Mouse (Mus musculus) heart, postnatal 0 days (tissue): Measurements from ENCODE around the gene Ccm2l. TPM values are rescaled to one million over a fixed set of nuclear protein-coding genes. Genes with fewer than 3 reads are reported as not detected.

Experiments
- ATAC-seq: fragments of 200-750 bp; cut with Nextera tagmentation; 2 replicates; pipeline ENCODE4 v1.8.0; 2017; ENCODE audit warnings: low read depth, moderate number of reproducible peaks, moderate library complexity; ENCODE audit not compliant: insufficient read depth
- DNase-seq: peaks from one replicate; pipeline ENCODE4 v3.0.0-alpha.2; 2016; ENCODE audit warnings: low spot score
- H3K27ac ChIP-seq: fragments of 300-500 bp; sonication (generic); 2 replicates; pipeline ENCODE4 v1.5.1; 2014; ENCODE audit warnings: low read depth, mild to moderate bottlenecking
- H3K27me3 ChIP-seq: fragments of 300-500 bp; sonication (generic); 2 replicates; pipeline ENCODE4 v1.6.1; 2014; ENCODE audit warnings: low read length, mixed read lengths; ENCODE audit not compliant: control insufficient read depth, insufficient read depth
- H3K36me3 ChIP-seq: fragments of 300-500 bp; sonication (generic); replicated peaks from 2 replicates; pipeline ENCODE4 v1.6.1; 2014; ENCODE audit warnings: low read length, mixed read lengths; ENCODE audit not compliant: control insufficient read depth, insufficient read depth
- H3K4me1 ChIP-seq: fragments of 300-500 bp; sonication (generic); 2 replicates; pipeline ENCODE4 v1.6.1; 2014; ENCODE audit warnings: antibody characterized with exemption; ENCODE audit not compliant: control insufficient read depth, insufficient read depth
- H3K4me2 ChIP-seq: fragments of 300-500 bp; sonication (generic); 2 replicates; pipeline ENCODE4 v1.6.1; 2014; ENCODE audit warnings: low read depth, mild to moderate bottlenecking, low read length, moderate library complexity
- H3K4me3 ChIP-seq: fragments of 300-500 bp; sonication (generic); 2 replicates; pipeline ENCODE4 v1.5.1; 2014; ENCODE audit warnings: low read depth, low read length
- H3K9ac ChIP-seq: fragments of 300-500 bp; sonication (generic); replicated peaks from 2 replicates; pipeline ENCODE4 v1.6.1; 2014; ENCODE audit warnings: low read depth, low read length, mixed read lengths
- H3K9me3 ChIP-seq: fragments of 300-500 bp; sonication (generic); replicated peaks from 2 replicates; pipeline ENCODE4 v1.6.1; 2016; ENCODE audit warnings: low read length; ENCODE audit not compliant: control insufficient read depth
- CTCF ChIP-seq: IDR thresholded peaks from 2 replicates; pipeline ENCODE4 v1.5.1; 2016; ENCODE audit warnings: antibody characterized with exemption, control low read depth, low read depth
- EP300 ChIP-seq: IDR thresholded peaks from 2 replicates; pipeline ENCODE4 v1.6.1; 2016; ENCODE audit warnings: antibody characterized with exemption, low read depth
- WGBS: fragments of 180-500 bp; shearing (Covaris S2); extraction: QIAGEN DNeasy Blood & Tissue Kit; methylation state at CpG from one replicate; pipeline ENCODE4 v1.1.7; 2014; 5-methylcytosine and 5-hydroxymethylcytosine counted together
- polyA plus RNA-seq: library from polyadenylated mRNA; unstranded; fragments of >200 nt; fragmentation: Nextera tagmentation; extraction: Ambion mirVana; gene quantifications from 2 replicates; pipeline ENCODE4 v1.2.1, GENCODE M21; 2015
- total RNA-seq: library from RNA; depleted of rRNA; stranded (reverse); fragments of >200 nt; gene quantifications from 2 replicates; pipeline ENCODE4 v1.2.3, GENCODE M21; 2014; ENCODE audit warnings: low replicate concordance

Ccm2l gene
- total and polyA plus RNA-seq, 2 experiments from 2014 or later, result 4.3 to 32.4 TPM

DNA sequence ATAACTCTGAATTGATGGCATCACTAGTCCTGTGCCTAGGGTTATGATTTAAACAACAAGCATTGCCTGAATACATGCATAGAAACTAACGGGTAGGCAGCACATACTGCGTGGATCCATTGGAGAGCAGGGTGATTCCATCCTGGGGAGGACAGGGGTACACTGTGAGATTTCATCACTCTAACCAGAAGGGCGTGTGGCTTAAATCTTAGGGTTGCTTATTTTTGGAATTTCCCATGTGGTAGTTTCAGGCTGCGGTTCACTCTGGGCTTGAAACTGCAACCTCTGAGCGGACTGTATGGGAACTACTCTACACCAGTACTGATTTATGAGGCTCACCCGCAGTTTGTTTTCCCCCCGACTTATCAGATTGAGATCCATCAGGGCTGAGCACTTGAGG lies 45.5 kb downstream of the Ccm2l start:
- Histone ChIP-seq H3K4me1 (peaks cover 4% of the 10 kb centered on the region; the same call in 1 of the 2 replicates), H3K27ac (no peak overlapping the region), H3K36me3 (no peaks in the 10 kb centered on the region), H3K4me2 (no peak overlapping the region), H3K9ac (no peak overlapping the region), H3K4me3 (no peak overlapping the region), H3K27me3 (peaks cover 38% of the 10 kb centered on the region), H3K9me3 (no peaks in the 10 kb centered on the region)
- 67% methylated on average over 7 of the region's 7 CpGs for WGBS
- TF ChIP-seq CTCF, result no peak
- TF ChIP-seq EP300, result no peak
- no peak for ATAC-seq
- DNase-seq, result no peak

- 67% methylated on average over 4 of the region's 4 CpGs for WGBS
- H3K4me2 ChIP-seq, result no peak overlapping the region
- ATAC-seq (no peak), DNase-seq (no peak)
- H3K9me3 ChIP-seq, result no peaks in the 10 kb centered on the region
- no peak overlapping the region for H3K9ac ChIP-seq
- H3K36me3 ChIP-seq, result no peaks in the 10 kb centered on the region
- no peak overlapping the region for H3K27ac ChIP-seq
- H3K27me3 ChIP-seq, result no peaks in the 10 kb centered on the region; the same call in 1 of the 2 replicates
- TF ChIP-seq CTCF (no peak), EP300 (no peak)
- no peak overlapping the region for H3K4me3 ChIP-seq
- H3K4me1 ChIP-seq, result no peaks in the 10 kb centered on the region
Observed at GRCm38 (mm10) chr2:153115679-153116081, 49.9 kb downstream of the Ccm2l start.

DNA sequence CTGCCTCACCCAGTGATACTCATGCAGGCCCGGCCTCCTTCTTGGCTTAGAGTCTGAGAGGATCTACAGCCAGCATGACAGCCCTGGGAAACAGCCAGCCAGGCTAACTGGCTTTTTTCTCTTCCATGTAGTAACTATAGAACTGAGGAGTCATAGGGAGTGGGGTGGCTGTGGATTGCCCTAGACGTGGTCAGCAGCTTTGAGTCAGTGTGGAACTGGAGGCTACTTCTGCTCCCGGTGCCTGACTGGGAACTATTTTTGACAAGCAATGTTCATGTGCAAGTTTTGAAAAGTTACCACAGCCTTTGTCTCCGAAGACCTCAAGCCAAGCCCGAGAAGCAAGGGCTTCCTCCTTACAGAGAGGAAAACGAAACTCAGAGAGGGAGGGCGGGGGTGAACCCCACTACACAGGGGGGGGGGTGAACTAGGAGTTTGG lies 51.3 kb downstream of the Ccm2l start:
- TF ChIP-seq EP300 (no peak), CTCF (no peak)
- H3K9ac ChIP-seq, result no peak overlapping the region

GRCm38 (mm10) chr2:153119488-153119887 lies 53.7 kb downstream of the Ccm2l start:
- Histone ChIP-seq H3K4me1 (no peaks in the 10 kb centered on the region), H3K9me3 (no peaks in the 10 kb centered on the region), H3K9ac (no peak overlapping the region), H3K4me3 (no peak overlapping the region), H3K4me2 (no peak overlapping the region), H3K36me3 (no peaks in the 10 kb centered on the region), H3K27me3 (no peaks in the 10 kb centered on the region), H3K27ac (no peak overlapping the region)
- TF ChIP-seq EP300 (no peak), CTCF (no peak)
- WGBS, result 80% methylated on average over 6 of the region's 6 CpGs
- DNase-seq, result no peak
- no peak for ATAC-seq

More for the DNA sequence above, 51.3 kb downstream of the Ccm2l start:
- ATAC-seq (no peak), DNase-seq (no peak)
- H3K9me3 ChIP-seq, result no peaks in the 10 kb centered on the region
- H3K27ac ChIP-seq, result no peak overlapping the region
- H3K36me3 ChIP-seq, result no peaks in the 10 kb centered on the region
- WGBS, result 68% methylated on average over 7 of the region's 7 CpGs
- no peak overlapping the region for H3K4me2 ChIP-seq
- no peaks in the 10 kb centered on the region for H3K27me3 ChIP-seq
- H3K4me3 ChIP-seq, result no peak overlapping the region
- H3K4me1 ChIP-seq, result no peaks in the 10 kb centered on the region

DNA sequence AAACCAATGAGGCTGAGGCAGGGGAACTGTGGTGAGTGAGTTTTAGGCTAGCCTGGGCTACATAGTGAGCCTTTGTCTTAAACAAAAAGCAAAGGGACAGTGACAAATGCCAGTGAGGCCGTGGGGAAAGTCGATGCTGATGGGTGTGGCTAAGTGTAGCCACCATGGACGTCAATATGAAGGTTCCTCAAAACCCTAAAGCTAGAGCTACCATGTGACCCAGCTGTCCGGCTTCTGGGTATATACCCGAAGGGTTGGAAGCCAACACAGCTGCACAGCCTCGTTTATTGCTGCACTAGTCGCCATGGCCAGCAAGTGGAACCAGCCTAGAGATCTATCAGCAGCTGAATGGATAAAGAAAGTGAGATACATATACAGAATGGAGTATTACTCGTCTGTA lies 54.4 kb downstream of the Ccm2l start:
- H3K27me3 ChIP-seq, result no peaks in the 10 kb centered on the region
- H3K4me1 ChIP-seq, result no peaks in the 10 kb centered on the region
- no peaks in the 10 kb centered on the region for H3K36me3 ChIP-seq
- H3K9me3 ChIP-seq, result no peaks in the 10 kb centered on the region
- no peak overlapping the region for H3K4me2 ChIP-seq
- 60% methylated on average over 8 of the region's 8 CpGs for WGBS
- DNase-seq, result no peak
- H3K27ac ChIP-seq, result no peak overlapping the region
- no peak overlapping the region for H3K4me3 ChIP-seq
- TF ChIP-seq CTCF (no peak), EP300 (no peak)
- H3K9ac ChIP-seq, result no peak overlapping the region
- no peak for ATAC-seq

GRCm38 (mm10) chr2:153121821-153122615 lies 56.3 kb downstream of the Ccm2l start:
- H3K27me3 ChIP-seq, result no peaks in the 10 kb centered on the region
- no peak overlapping the region for H3K9ac ChIP-seq
- no peaks in the 10 kb centered on the region for H3K36me3 ChIP-seq
- H3K27ac ChIP-seq, result no peak overlapping the region
- WGBS, result 62% methylated on average over 8 of the region's 8 CpGs
- no peak overlapping the region for H3K4me3 ChIP-seq
- H3K4me2 ChIP-seq, result no peak overlapping the region
- no peaks in the 10 kb centered on the region for H3K4me1 ChIP-seq
- TF ChIP-seq EP300 (no peak), CTCF (no peak)
- DNase-seq (no peak), ATAC-seq (no peak)
- H3K9me3 ChIP-seq, result no peaks in the 10 kb centered on the region
